Mouse (Mus musculus): ENCODE results near the gene Grpel1. TPM values are rescaled to one million over a fixed set of nuclear protein-coding genes. Genes with fewer than 3 reads are reported as not detected.
A peak's percentile ranks its signal among the peaks of the same experiment; 100 is the strongest.

Gene Grpel1
- polyA plus RNA-seq, 1 experiment from 2014 or later = 62.1 TPM

- Histone ChIP-seq H3K9ac (replicated peaks) (no peak overlapping the region), H3K27me3 (ENCODE audit: insufficient read depth, low read length) (no peaks in the 10 kb centered on the region), H3K4me3 (ENCODE audit: low read depth, low read length) (no peak overlapping the region), H3K9me3 (ENCODE audit: low read length) (no peaks in the 10 kb centered on the region), H3K36me3 (replicated peaks; ENCODE audit: insufficient read depth, low read length) (no peaks in the 10 kb centered on the region), H3K4me2 (ENCODE audit: low read depth, low read length) (no peak overlapping the region), H3K4me1 (ENCODE audit: insufficient read depth) (no peaks in the 10 kb centered on the region), H3K27ac (ENCODE audit: low read depth) (no peak overlapping the region)
- ATAC-seq = no peak
- TF ChIP-seq EP300 (IDR thresholded peaks at IDR 0.05; ENCODE audit: low read depth) (no peak), CTCF (IDR thresholded peaks at IDR 0.05; ENCODE audit: low read depth) (no peak)
- no peak for DNase-seq
- 65% methylated on average over 3 of the region's 3 CpGs for WGBS (ENCODE audit: insufficient replicate concordance)
Observed at GRCm38 (mm10) chr5:36429551-36429950, 35.2 kb upstream of the Grpel1 start.

GRCm38 (mm10) chr5:36431711-36432110, 33.1 kb upstream of the Grpel1 start:
- no peak for DNase-seq
- no peak for ATAC-seq
- WGBS (ENCODE audit: insufficient replicate concordance) = 35% methylated on average over 2 of the region's 2 CpGs

GRCm38 (mm10) chr5:36434398-36434967, 30.3 kb upstream of the Grpel1 start:
- no peaks in the 10 kb centered on the region for H3K9me3 ChIP-seq (ENCODE audit: low read length)
- DNase-seq (peak; percentile 27), ATAC-seq (peak; percentile 21; the same call in 1 of the 2 replicates)
- no peaks in the 10 kb centered on the region for H3K27me3 ChIP-seq (ENCODE audit: insufficient read depth, low read length)
- no peak overlapping the region for H3K4me3 ChIP-seq (ENCODE audit: low read depth, low read length)
- WGBS (ENCODE audit: insufficient replicate concordance) = 69% methylated on average over 9 of the region's 9 CpGs
- H3K36me3 ChIP-seq (replicated peaks; ENCODE audit: insufficient read depth, low read length) = no peaks in the 10 kb centered on the region
- H3K4me1 ChIP-seq (ENCODE audit: insufficient read depth) = no peaks in the 10 kb centered on the region
- H3K27ac ChIP-seq (ENCODE audit: low read depth) = peak overlapping the region; percentile 62
- no peak overlapping the region for H3K4me2 ChIP-seq (ENCODE audit: low read depth, low read length)
- no peak overlapping the region for H3K9ac ChIP-seq (replicated peaks)
- TF ChIP-seq EP300 (IDR thresholded peaks at IDR 0.05; ENCODE audit: low read depth) (no peak), CTCF (IDR thresholded peaks at IDR 0.05; ENCODE audit: low read depth) (no peak)

More at GRCm38 (mm10) chr5:36431711-36432110, 33.1 kb upstream of the Grpel1 start:
- H3K4me1 ChIP-seq (ENCODE audit: insufficient read depth) = no peaks in the 10 kb centered on the region
- H3K4me3 ChIP-seq (ENCODE audit: low read depth, low read length) = no peak overlapping the region
- H3K9me3 ChIP-seq (ENCODE audit: low read length) = no peaks in the 10 kb centered on the region
- H3K27me3 ChIP-seq (ENCODE audit: insufficient read depth, low read length) = no peaks in the 10 kb centered on the region
- H3K9ac ChIP-seq (replicated peaks) = no peak overlapping the region
- H3K4me2 ChIP-seq (ENCODE audit: low read depth, low read length) = no peak overlapping the region
- H3K27ac ChIP-seq (ENCODE audit: low read depth) = no peak overlapping the region
- no peak for TF ChIP-seq CTCF (IDR thresholded peaks at IDR 0.05; ENCODE audit: low read depth)
- TF ChIP-seq EP300 (IDR thresholded peaks at IDR 0.05; ENCODE audit: low read depth) = no peak
- H3K36me3 ChIP-seq (replicated peaks; ENCODE audit: insufficient read depth, low read length) = no peaks in the 10 kb centered on the region

GRCm38 (mm10) chr5:36436858-36437257, 27.9 kb upstream of the Grpel1 start:
- DNase-seq (no peak), ATAC-seq (no peak)
- H3K27me3 ChIP-seq (ENCODE audit: insufficient read depth, low read length) = no peaks in the 10 kb centered on the region
- H3K36me3 ChIP-seq (replicated peaks; ENCODE audit: insufficient read depth, low read length) = no peaks in the 10 kb centered on the region
- no peaks in the 10 kb centered on the region for H3K9me3 ChIP-seq (ENCODE audit: low read length)
- no peaks in the 10 kb centered on the region for H3K4me1 ChIP-seq (ENCODE audit: insufficient read depth)
- H3K4me3 ChIP-seq (ENCODE audit: low read depth, low read length) = no peak overlapping the region
- H3K4me2 ChIP-seq (ENCODE audit: low read depth, low read length) = no peak overlapping the region
- TF ChIP-seq EP300 (IDR thresholded peaks at IDR 0.05; ENCODE audit: low read depth) (no peak), CTCF (IDR thresholded peaks at IDR 0.05; ENCODE audit: low read depth) (no peak)
- no peak overlapping the region for H3K9ac ChIP-seq (replicated peaks)
- H3K27ac ChIP-seq (ENCODE audit: low read depth) = no peak overlapping the region
- 62% methylated on average over 4 of the region's 4 CpGs for WGBS (ENCODE audit: insufficient replicate concordance)

- TF ChIP-seq CTCF (IDR thresholded peaks at IDR 0.05; ENCODE audit: low read depth) = no peak
- no peak for TF ChIP-seq EP300 (IDR thresholded peaks at IDR 0.05; ENCODE audit: low read depth)
- no peaks in the 10 kb centered on the region for H3K9me3 ChIP-seq (ENCODE audit: low read length)
- no peak overlapping the region for H3K4me3 ChIP-seq (ENCODE audit: low read depth, low read length)
- peaks cover 3% of the 10 kb centered on the region; the same call in 1 of the 2 replicates for H3K27me3 ChIP-seq (ENCODE audit: insufficient read depth, low read length)
- no peak overlapping the region for H3K4me2 ChIP-seq (ENCODE audit: low read depth, low read length)
- ATAC-seq (no peak), DNase-seq (no peak)
- H3K27ac ChIP-seq (ENCODE audit: low read depth) = no peak overlapping the region
- H3K4me1 ChIP-seq (ENCODE audit: insufficient read depth) = no peaks in the 10 kb centered on the region
- 57% methylated on average over 3 of the region's 3 CpGs for WGBS (ENCODE audit: insufficient replicate concordance)
- H3K36me3 ChIP-seq (replicated peaks; ENCODE audit: insufficient read depth, low read length) = no peaks in the 10 kb centered on the region
- no peak overlapping the region for H3K9ac ChIP-seq (replicated peaks)
Observed at GRCm38 (mm10) chr5:36440741-36441140, 24.1 kb upstream of the Grpel1 start.

GRCm38 (mm10) chr5:36444611-36445010, 20.2 kb upstream of the Grpel1 start:
- Histone ChIP-seq H3K27me3 (ENCODE audit: insufficient read depth, low read length) (peaks cover 3% of the 10 kb centered on the region; the same call in 1 of the 2 replicates), H3K9ac (replicated peaks) (no peak overlapping the region), H3K4me3 (ENCODE audit: low read depth, low read length) (no peak overlapping the region), H3K27ac (ENCODE audit: low read depth) (no peak overlapping the region), H3K36me3 (replicated peaks; ENCODE audit: insufficient read depth, low read length) (no peaks in the 10 kb centered on the region), H3K4me1 (ENCODE audit: insufficient read depth) (no peaks in the 10 kb centered on the region), H3K4me2 (ENCODE audit: low read depth, low read length) (no peak overlapping the region), H3K9me3 (ENCODE audit: low read length) (no peaks in the 10 kb centered on the region)
- no peak for ATAC-seq
- TF ChIP-seq CTCF (IDR thresholded peaks at IDR 0.05; ENCODE audit: low read depth) (no peak), EP300 (IDR thresholded peaks at IDR 0.05; ENCODE audit: low read depth) (no peak)
- 51% methylated on average over 4 of the region's 4 CpGs for WGBS (ENCODE audit: insufficient replicate concordance)
- DNase-seq = no peak

All from liver, postnatal 0 days (tissue).